Mouse (Mus musculus) retina, embryonic 14.5 days (tissue): ENCODE measurements at regions not wholly inside any gene's neighbourhood (a gene's known extent, or its start where the extent isn't known, plus 50 kb on each side); places are given as distances from the start of the nearest gene placed in this dataset.
A peak's percentile ranks its signal among the peaks of the same experiment; 100 is the strongest.

ENCODE experiments used
- DNase-seq: peaks from one replicate; pipeline ENCODE4 v3.0.0-alpha.2; 2015; ENCODE audit warnings: low spot score

DNA sequence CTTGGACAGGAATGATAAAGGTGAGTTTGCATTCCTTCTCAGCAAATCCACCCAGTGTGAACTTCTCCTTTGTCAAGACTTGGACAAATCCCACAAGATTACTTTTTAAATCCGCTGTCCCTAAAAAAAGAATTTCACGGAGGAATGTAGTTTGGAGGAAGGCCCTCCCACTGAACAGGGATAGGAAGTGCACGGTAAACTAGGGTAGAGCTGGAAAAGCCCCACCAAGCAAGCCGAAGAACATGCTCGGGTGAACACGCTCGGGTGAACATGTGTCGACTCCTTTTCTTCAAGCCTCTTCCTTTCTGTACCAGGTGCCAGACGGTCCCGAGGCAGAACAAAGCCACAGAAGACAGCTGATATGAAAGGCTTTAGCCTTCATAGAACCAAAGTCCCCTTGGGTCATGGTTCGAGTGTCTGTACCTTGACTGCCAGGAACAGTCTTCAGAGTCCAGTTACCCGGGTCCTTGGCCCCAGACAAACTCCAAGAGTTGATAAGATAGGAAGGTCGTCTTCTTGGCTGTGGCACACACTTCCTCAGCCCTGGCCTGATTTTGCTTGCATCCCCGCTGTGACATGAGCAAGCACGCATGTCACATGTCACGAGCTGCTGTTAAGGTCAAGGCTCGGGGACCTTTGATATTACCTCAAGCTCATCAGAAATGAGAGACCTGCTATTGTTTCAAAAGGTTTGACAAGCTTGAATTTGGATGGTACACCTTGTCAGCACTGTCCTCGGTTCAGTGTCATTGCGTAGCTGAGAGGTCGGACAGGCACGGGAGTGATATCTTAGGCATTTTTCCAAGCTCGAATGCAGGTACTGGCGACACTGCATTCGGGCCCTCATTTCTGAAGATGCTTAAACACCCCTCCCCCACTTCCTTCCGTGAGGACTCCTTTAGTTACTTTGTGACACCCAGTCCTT is 51.5 kb upstream of the Ryk start:
- peak; percentile 22 for DNase-seq

- peak; percentile 96 for DNase-seq
Measured at GRCm38 (mm10) chr9:102784329-102785026, 50.2 kb upstream of the Ryk start.
